Comparison of ENCODE assay signal across 9 mouse cellular contexts in the genomic region with DNA sequence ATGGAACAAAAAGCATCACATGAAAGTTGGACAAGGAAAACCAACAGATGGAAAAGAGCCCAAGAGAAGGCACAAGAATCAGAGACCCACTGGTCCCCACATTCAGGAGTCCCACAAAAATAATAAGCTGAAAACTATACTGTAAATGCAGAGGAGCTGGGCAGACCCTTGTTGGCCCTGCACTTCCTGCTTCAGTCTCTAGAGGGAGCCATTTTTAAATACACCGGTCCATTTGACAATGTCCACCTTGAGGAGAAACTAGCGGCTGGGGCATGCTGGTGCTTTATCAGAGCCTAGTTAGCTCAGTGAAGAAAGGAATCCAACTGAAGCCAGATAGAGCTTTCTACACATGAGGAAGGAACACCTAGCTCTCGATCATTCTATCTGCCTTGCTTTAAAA.
DNase-seq lines count a peak whose midpoint lies in the region; TF ChIP-seq lines count a peak whose summit lies in the region.
"Had no signal": no experiment of that assay in that cellular context is flagged by ENCODE, and none has a peak within 500 bp of the region (broad histone marks: within the 10 kb centered on the region; RNA-seq: fewer than 3 reads in every experiment).

No protein-coding gene starts in this region.

- no peaks in the 10 kb centered on the region for H3K27me3 ChIP-seq in thymus, adult 2 months (ENCODE audit: control insufficient read depth, insufficient read depth, low read length)
- H3K27me3 ChIP-seq: midbrain, embryonic 12.5 days had no signal

- peak; percentile 83 for DNase-seq in heart, adult 11 months
- DNase-seq in heart, adult 8-10 months (ENCODE audit: low spot score) = no peak
- peak; percentile 48 for DNase-seq in thymus, adult 2 months
- no peak for DNase-seq in thymus, adult 18-20 months
- DNase-seq in large intestine, adult 2 months (ENCODE audit: low read depth, low spot score) = peak; percentile 18
- DNase-seq in thymus, postnatal 36 days = peak; percentile 12 to 20
- no peak for DNase-seq in cerebellum, adult 8-10 months
- no peak for DNase-seq in ovary, postnatal 36 days (ENCODE audit: low spot score)

- no peak for TF ChIP-seq CTCF in thymus, adult 2 months (IDR thresholded peaks at IDR 0.05; ENCODE audit: borderline replicate concordance, control insufficient read depth, extremely low read depth, insufficient read depth, low read length, poor library complexity)

- no peak for TF ChIP-seq POLR2A in thymus, adult 2 months (IDR thresholded peaks at IDR 0.05; ENCODE audit: control insufficient read depth, extremely low read depth, insufficient read depth, low read length, poor library complexity)

- no peak overlapping the region for H3K27ac ChIP-seq in thymus, adult 2 months (ENCODE audit: control insufficient read depth, insufficient read depth, low read length)
- H3K27ac ChIP-seq: midbrain, embryonic 12.5 days had no signal

- no peak overlapping the region for H3K4me3 ChIP-seq in thymus, adult 2 months (ENCODE audit: control insufficient read depth, insufficient read depth, low read length)
- H3K4me3 ChIP-seq: midbrain, embryonic 12.5 days had no signal

- H3K4me1 ChIP-seq in thymus, adult 2 months (replicated peaks; ENCODE audit: control insufficient read depth, insufficient read depth, low read length) = no peaks in the 10 kb centered on the region
- H3K4me1 ChIP-seq: midbrain, embryonic 12.5 days had no signal

- 68% methylated on average over 3 of the region's 3 CpGs for WGBS in thymus, adult 2 months
- WGBS in large intestine, adult 2 months = 46% methylated on average over 3 of the region's 3 CpGs

- H3K36me3 ChIP-seq in thymus, adult 2 months (ENCODE audit: control insufficient read depth, insufficient read depth, low read length) = no peaks in the 10 kb centered on the region
- H3K36me3 ChIP-seq: midbrain, embryonic 12.5 days had no signal

Comparison
In these comparisons a context has a peak if more than half of its experiments do, and no peak if none do; other contexts are left out.
1. DNase-seq: peak in heart, adult 11 months (single experiment), thymus, adult 2 months (single experiment), large intestine, adult 2 months (single experiment) and thymus, postnatal 36 days (2 of 2); none in heart, adult 8-10 months (single experiment), thymus, adult 18-20 months (0 of 2), cerebellum, adult 8-10 months (single experiment) and ovary, postnatal 36 days (single experiment).